Mouse (Mus musculus) hindbrain, postnatal 0 days (tissue): ENCODE results near the gene Dscam. TPM values are rescaled to one million over a fixed set of nuclear protein-coding genes. Genes with fewer than 3 reads are reported as not detected.

Experiments
- ATAC-seq: fragments of 200-750 bp; cut with Nextera tagmentation; 2 replicates; pipeline ENCODE4 v1.8.0; 2017; ENCODE audit warnings: mild to moderate bottlenecking, moderate TSS enrichment, moderate library complexity
- DNase-seq: peaks from one replicate; pipeline ENCODE4 v3.0.0-alpha.2; 2015; ENCODE audit warnings: low spot score
- H3K27ac ChIP-seq: fragments of 300-500 bp; sonication (generic); 2 replicates; pipeline ENCODE4 v1.5.1; 2014; ENCODE audit warnings: mild to moderate bottlenecking
- H3K27me3 ChIP-seq: fragments of 300-500 bp; sonication (generic); 2 replicates; pipeline ENCODE4 v1.6.1; 2014; ENCODE audit warnings: low read length, mixed read lengths; ENCODE audit not compliant: insufficient read depth
- H3K36me3 ChIP-seq: fragments of 300-500 bp; sonication (generic); 2 replicates; pipeline ENCODE4 v1.6.1; 2014; ENCODE audit warnings: low read length, mixed read lengths; ENCODE audit not compliant: insufficient read depth
- H3K4me1 ChIP-seq: fragments of 300-500 bp; sonication (generic); 2 replicates; pipeline ENCODE4 v1.6.1; 2014; ENCODE audit warnings: antibody characterized with exemption, low read length, mixed read lengths; ENCODE audit not compliant: insufficient read depth
- H3K4me2 ChIP-seq: fragments of 300-500 bp; sonication (generic); 2 replicates; pipeline ENCODE4 v1.6.1; 2014; ENCODE audit warnings: low read depth, mild to moderate bottlenecking, low read length, moderate library complexity, mixed read lengths
- H3K4me3 ChIP-seq: fragments of 300-500 bp; sonication (generic); 2 replicates; pipeline ENCODE4 v1.5.1; 2014; ENCODE audit warnings: low read length
- H3K9ac ChIP-seq: fragments of 300-500 bp; sonication (generic); replicated peaks from 2 replicates; pipeline ENCODE4 v1.6.1; 2014; ENCODE audit warnings: mild to moderate bottlenecking, low read length, moderate library complexity, mixed read lengths
- H3K9me3 ChIP-seq: fragments of 300-500 bp; sonication (generic); 2 replicates; pipeline ENCODE4 v1.6.1; 2016; ENCODE audit warnings: low read length, mixed read lengths
- CTCF ChIP-seq: IDR thresholded peaks from 2 replicates; pipeline ENCODE4 v1.5.1; 2016; ENCODE audit warnings: antibody characterized with exemption, control low read depth, low read depth
- WGBS: fragments of 180-500 bp; shearing (Covaris S2); extraction: QIAGEN DNeasy Blood & Tissue Kit; methylation state at CpG from one replicate; pipeline ENCODE4 v1.1.7; 2014; 5-methylcytosine and 5-hydroxymethylcytosine counted together
- polyA plus RNA-seq: library from polyadenylated mRNA; unstranded; fragments of >200 nt; fragmentation: Nextera tagmentation; extraction: Ambion mirVana; gene quantifications from 2 replicates; pipeline ENCODE4 v1.2.1, GENCODE M21; 2015
- total RNA-seq: library from RNA; depleted of rRNA; stranded (reverse); fragments of >200 nt; gene quantifications from 2 replicates; pipeline ENCODE4 v1.2.3, GENCODE M21; 2014

Gene Dscam
- total and polyA plus RNA-seq, 2 experiments from 2014 or later, result 10.3 to 47.1 TPM

DNA sequence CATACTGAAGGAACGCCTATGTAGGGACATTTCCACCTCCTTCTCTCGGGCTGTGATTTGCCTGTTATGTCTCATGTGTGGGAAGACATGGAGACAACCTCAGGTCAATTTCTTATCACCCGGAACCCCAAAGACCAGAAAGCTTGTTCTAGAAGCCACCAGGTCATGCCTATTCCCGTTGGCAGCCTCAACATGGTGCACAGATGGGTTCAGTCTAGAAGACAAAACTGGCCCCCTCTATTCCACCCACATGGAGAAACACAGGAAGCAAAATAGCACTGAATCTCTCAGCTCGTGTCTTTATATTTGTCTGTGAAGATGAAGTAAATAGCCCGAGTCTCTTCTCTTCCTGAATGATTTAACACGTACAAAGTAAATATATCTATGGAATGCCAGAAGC lies 540.3 kb downstream of the Dscam start:
- WGBS, result 84% methylated on average over 7 of the region's 7 CpGs
- ATAC-seq, result no peak
- Histone ChIP-seq H3K9me3 (no peaks in the 10 kb centered on the region), H3K4me2 (no peak overlapping the region), H3K4me1 (no peaks in the 10 kb centered on the region), H3K27ac (no peak overlapping the region), H3K36me3 (no peaks in the 10 kb centered on the region), H3K9ac (no peak overlapping the region), H3K4me3 (no peak overlapping the region), H3K27me3 (no peaks in the 10 kb centered on the region)
- TF ChIP-seq CTCF, result no peak
- no peak for DNase-seq

DNA sequence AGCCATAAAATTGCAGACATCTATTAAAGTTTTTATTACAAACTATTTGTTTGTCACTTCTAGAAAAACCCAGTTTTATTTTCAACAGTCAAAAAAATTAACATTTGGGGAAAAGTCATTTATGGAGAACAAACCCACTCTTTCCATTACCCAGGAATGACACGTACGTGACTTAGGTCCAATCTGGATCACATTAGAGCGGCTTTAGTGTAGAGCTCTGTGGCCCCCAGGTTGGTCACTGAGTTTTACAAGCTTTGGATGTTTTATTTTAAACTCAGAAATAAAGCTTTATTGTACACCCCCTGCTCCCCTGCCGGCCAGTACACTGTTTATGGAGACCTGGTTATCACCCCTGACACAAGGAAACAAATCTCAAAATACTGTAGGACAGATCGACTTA lies 540.9 kb downstream of the Dscam start:
- Histone ChIP-seq H3K4me1 (no peaks in the 10 kb centered on the region), H3K4me2 (no peak overlapping the region), H3K9ac (no peak overlapping the region), H3K27ac (no peak overlapping the region), H3K9me3 (no peaks in the 10 kb centered on the region), H3K36me3 (no peaks in the 10 kb centered on the region), H3K27me3 (no peaks in the 10 kb centered on the region), H3K4me3 (no peak overlapping the region)
- ATAC-seq, result no peak
- TF ChIP-seq CTCF, result no peak
- WGBS, result 96% methylated on average over 5 of the region's 5 CpGs
- no peak for DNase-seq

DNA sequence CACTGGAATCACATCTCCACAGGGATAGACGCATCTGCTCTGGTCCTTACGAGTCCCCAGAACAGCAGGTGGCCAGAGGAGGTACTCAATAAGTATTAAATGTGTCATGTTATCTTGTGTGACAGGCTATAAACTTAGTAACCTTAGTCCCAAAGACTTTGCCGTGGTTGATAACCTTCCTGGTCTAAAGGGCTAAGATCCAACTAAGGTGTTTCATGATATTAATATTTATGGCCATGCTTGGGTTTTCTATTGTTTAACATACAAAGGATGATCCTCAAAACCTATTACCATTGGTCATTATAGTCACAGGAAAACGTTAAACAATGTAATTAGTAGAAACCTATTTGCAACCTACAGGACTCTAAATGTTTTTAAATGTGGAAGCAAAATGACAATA lies 545.1 kb downstream of the Dscam start:
- WGBS, result 37% methylated on average over 4 of the region's 4 CpGs
- Histone ChIP-seq H3K27ac (no peak overlapping the region), H3K4me3 (no peak overlapping the region), H3K36me3 (no peaks in the 10 kb centered on the region), H3K4me1 (0 out of 2 replicates have a peak, but pooled peaks cover 2% of the 10 kb centered on the region), H3K9ac (no peak overlapping the region), H3K27me3 (no peaks in the 10 kb centered on the region), H3K9me3 (no peaks in the 10 kb centered on the region), H3K4me2 (no peak overlapping the region)
- no peak for DNase-seq
- TF ChIP-seq CTCF, result no peak
- ATAC-seq, result peak; percentile 30; the same call in 1 of the 2 replicates

DNA sequence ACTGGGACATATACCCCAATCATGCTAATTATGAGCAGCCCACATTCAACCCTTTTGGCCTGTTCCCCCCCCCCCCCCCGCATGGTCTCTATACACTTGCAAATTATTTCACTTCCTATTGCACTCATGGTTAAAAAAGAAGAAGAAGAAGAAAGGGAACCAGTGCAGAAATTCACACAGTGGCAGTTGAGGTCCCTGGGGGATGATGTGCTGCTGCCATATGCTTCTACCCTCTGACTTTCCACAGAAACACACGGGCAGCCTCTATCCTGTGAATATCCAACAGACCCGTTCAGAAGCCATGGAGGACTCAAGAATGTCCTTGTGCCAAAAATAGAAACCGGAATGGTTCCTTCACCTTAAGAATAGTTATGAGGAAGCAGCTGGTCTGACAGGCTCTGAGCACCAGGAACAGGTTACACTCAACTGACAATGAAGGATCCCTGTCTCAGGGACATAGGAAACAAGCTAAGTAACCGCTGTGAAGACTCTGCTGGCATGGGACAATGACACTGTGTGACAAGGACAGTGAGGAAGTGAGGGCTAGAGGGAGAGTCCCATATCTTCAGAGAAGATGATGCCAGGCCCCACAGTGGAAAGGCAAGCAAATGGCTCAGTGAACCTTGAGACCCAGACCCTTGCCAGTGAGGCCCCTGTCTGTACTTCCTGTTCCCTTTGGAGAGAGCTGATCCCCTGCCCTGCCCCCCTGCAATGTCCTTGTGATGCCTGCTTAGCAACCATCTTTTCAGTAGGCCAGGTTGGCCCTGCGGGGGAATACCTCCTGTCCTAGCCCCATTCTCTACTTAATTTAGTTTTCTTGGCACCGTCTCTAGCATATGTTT lies 545.8 kb downstream of the Dscam start:
- Histone ChIP-seq H3K27me3 (no peaks in the 10 kb centered on the region), H3K4me3 (no peak overlapping the region), H3K9me3 (no peaks in the 10 kb centered on the region), H3K4me2 (no peak overlapping the region), H3K36me3 (no peaks in the 10 kb centered on the region), H3K27ac (peak overlapping the region; percentile 5; the same call in 1 of the 2 replicates), H3K9ac (no peak overlapping the region), H3K4me1 (0 out of 2 replicates have a peak, but pooled peaks cover 5% of the 10 kb centered on the region)
- TF ChIP-seq CTCF, result no peak
- 56% methylated on average over 7 of the region's 7 CpGs for WGBS
- ATAC-seq, result peak; percentile 48; the same call in 1 of the 2 replicates
- no peak for DNase-seq

DNA sequence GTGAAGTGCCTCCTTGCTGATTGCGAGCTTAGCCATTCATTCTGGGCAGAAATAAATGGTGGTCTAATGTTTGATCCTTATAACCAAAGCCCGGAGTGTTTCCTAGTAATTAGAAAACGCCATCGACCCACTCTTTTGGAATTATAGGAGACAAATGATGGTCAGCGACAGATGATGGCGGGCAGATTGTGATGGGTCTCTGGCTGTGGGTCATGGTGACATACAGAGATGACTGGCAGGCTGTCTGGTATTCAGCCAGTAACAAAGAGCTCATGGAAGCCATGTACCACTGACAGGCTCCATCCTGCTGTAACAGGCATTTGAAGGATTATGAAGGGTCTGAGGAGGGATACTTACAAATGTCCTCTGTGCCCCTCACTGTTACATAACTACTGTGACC lies 549.7 kb downstream of the Dscam start:
- TF ChIP-seq CTCF, result no peak
- ATAC-seq (0 out of 2 replicates have a peak, but pooled peaks have one; percentile 33), DNase-seq (peak; percentile 40)
- WGBS, result 53% methylated on average over 6 of the region's 6 CpGs
- peak overlapping the region; percentile 60; the same call in 1 of the 2 replicates for H3K27ac ChIP-seq
- H3K9ac ChIP-seq, result no peak overlapping the region
- no peak overlapping the region for H3K4me2 ChIP-seq
- no peaks in the 10 kb centered on the region for H3K27me3 ChIP-seq
- no peak overlapping the region for H3K4me3 ChIP-seq
- no peaks in the 10 kb centered on the region for H3K9me3 ChIP-seq
- H3K4me1 ChIP-seq, result peaks cover 15% of the 10 kb centered on the region
- no peaks in the 10 kb centered on the region for H3K36me3 ChIP-seq

DNA sequence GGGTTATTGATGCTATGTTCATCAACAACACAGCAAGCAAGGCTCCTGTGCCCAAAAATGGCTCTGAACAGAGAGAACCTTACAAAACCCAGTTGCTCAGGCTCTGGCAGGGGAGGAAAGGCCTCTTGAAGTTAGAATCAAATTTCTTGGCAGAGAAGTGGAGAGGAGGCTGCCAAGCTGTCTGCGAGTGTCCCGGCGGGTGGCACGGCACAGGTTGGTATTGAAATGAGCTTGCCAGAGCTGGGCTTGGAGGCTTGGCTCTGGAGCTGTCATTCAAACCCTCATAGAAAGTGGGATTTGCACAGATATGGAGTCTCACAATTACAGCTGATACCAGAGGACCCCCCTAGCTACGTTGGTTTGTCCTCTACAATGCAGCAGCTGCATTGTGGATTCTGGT lies 550.1 kb downstream of the Dscam start:
- WGBS, result 35% methylated on average over 5 of the region's 5 CpGs
- Histone ChIP-seq H3K4me1 (peaks cover 15% of the 10 kb centered on the region), H3K36me3 (no peaks in the 10 kb centered on the region)

DNA sequence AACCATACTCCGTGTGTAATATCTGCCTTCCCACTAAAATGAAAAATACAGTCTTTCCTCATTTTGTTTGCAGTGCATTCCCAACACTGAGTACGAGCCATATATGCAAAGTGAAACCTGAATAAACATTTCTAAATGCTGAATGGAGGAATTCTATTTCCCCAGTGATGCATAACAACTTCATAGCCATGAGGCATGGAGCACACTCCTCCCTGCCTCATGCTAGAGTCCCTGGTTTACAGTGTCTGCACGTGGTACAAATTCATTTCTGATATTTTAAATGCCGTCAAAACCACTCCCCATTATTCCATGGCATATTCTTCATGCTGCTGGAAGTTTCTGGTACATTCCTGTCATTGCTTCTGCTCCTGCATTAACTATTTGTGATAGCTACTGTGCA lies 552.8 kb downstream of the Dscam start:
- DNase-seq (no peak), ATAC-seq (0 out of 2 replicates have a peak, but pooled peaks have one; percentile 13)
- no peak for TF ChIP-seq CTCF
- no peaks in the 10 kb centered on the region for H3K36me3 ChIP-seq
- H3K27ac ChIP-seq, result 0 out of 2 replicates have a peak overlapping the region, but pooled peaks have one; percentile 26
- H3K9ac ChIP-seq, result no peak overlapping the region
- H3K9me3 ChIP-seq, result no peaks in the 10 kb centered on the region
- no peak overlapping the region for H3K4me2 ChIP-seq
- no peak overlapping the region for H3K4me3 ChIP-seq
- peaks cover 15% of the 10 kb centered on the region for H3K4me1 ChIP-seq
- 49% methylated on average over 4 of the region's 4 CpGs for WGBS
- H3K27me3 ChIP-seq, result no peaks in the 10 kb centered on the region

More for the DNA sequence above, 550.1 kb downstream of the Dscam start:
- no peak for TF ChIP-seq CTCF
- ATAC-seq, result peak; percentile 52
- Histone ChIP-seq H3K27ac (peak overlapping the region; percentile 60; the same call in 1 of the 2 replicates), H3K27me3 (no peaks in the 10 kb centered on the region), H3K4me2 (no peak overlapping the region), H3K4me3 (no peak overlapping the region), H3K9ac (no peak overlapping the region), H3K9me3 (no peaks in the 10 kb centered on the region)
- DNase-seq, result peak; percentile 87
